Mouse (Mus musculus) thymus, adult 2 months (tissue): ENCODE results near the gene Tmem235. TPM values are rescaled to one million over a fixed set of nuclear protein-coding genes. Genes with fewer than 3 reads are reported as not detected.
"Not testable (repeated sequence)": the region's sequence is repeated elsewhere in the genome, so short reads cannot be mapped to it uniquely, and the experiment has no call there.

Experiments
- DNase-seq: peaks from one replicate; pipeline ENCODE4 v3.0.0; 2021
- H3K27ac ChIP-seq: fragments of 200-500 bp; 2 replicates; pipeline ENCODE4 v1.5.1; 2012; ENCODE audit warnings: low read length, control low read depth; ENCODE audit not compliant: control insufficient read depth, insufficient read depth
- H3K27me3 ChIP-seq: fragments of 200-500 bp; 2 replicates; pipeline ENCODE4 v1.6.1; 2012; ENCODE audit warnings: mild to moderate bottlenecking, low read length, moderate library complexity, mixed read lengths; ENCODE audit not compliant: control insufficient read depth, insufficient read depth
- H3K36me3 ChIP-seq: fragments of 200-500 bp; 2 replicates; pipeline ENCODE4 v1.6.1; 2012; ENCODE audit warnings: mild to moderate bottlenecking, low read length, moderate library complexity; ENCODE audit not compliant: control insufficient read depth, insufficient read depth
- H3K4me1 ChIP-seq: fragments of 200-500 bp; replicated peaks from 2 replicates; pipeline ENCODE4 v1.6.1; 2012; ENCODE audit warnings: low read length; ENCODE audit not compliant: control insufficient read depth, insufficient read depth
- H3K4me3 ChIP-seq: fragments of 200-500 bp; 2 replicates; pipeline ENCODE4 v1.5.1; 2012; ENCODE audit warnings: mild to moderate bottlenecking, low read length, control low read depth, moderate library complexity; ENCODE audit not compliant: control insufficient read depth, insufficient read depth
- CTCF ChIP-seq: fragments of 200-500 bp; IDR thresholded peaks from 2 replicates; pipeline ENCODE4 v1.5.1; 2012; ENCODE audit warnings: mild to moderate bottlenecking, control low read depth, low read length, moderate library complexity, borderline replicate concordance; ENCODE audit not compliant: control insufficient read depth, poor library complexity, insufficient read depth; ENCODE audit errors: extremely low read depth
- POLR2A ChIP-seq: fragments of 200-500 bp; IDR thresholded peaks from 2 replicates; pipeline ENCODE4 v1.6.1; 2012; ENCODE audit warnings: mild to moderate bottlenecking, low read length, control low read depth, moderate library complexity; ENCODE audit not compliant: control insufficient read depth, poor library complexity, insufficient read depth; ENCODE audit errors: extremely low read depth
- WGBS: fragments of 180-500 bp; shearing (Covaris S2); methylation state at CpG from one replicate; pipeline ENCODE4 v1.1.7; 2018; 5-methylcytosine and 5-hydroxymethylcytosine counted together
- polyA plus RNA-seq: library from polyadenylated mRNA; depleted of rRNA; stranded (reverse); fragments of >200 nt; gene quantifications from 2 replicates; pipeline ENCODE4 v1.2.3, GENCODE M21; 2012; rRNA removed

Tmem235 gene
- polyA plus RNA-seq, result 0.05 TPM in 1 of 2 replicates, not detected in the other

GRCm38 (mm10) chr11:117860601-117861000 is at the start of gene Tmem235:
Gene Tmem235, plus strand, starts transcription at chr11:117860752.
- peak; percentile 37 for DNase-seq
- Histone ChIP-seq H3K27me3 (no peaks in the 10 kb centered on the region; the same call in 1 of the 2 replicates), H3K4me1 (peaks cover 4% of the 10 kb centered on the region; the same call in 1 of the 2 replicates), H3K4me3 (no peak within 1 kb of the TSS), H3K27ac (no peak within 1 kb of the TSS), H3K36me3 (peaks cover 17% of the 10 kb centered on the region; the same call in 1 of the 2 replicates)
- TF ChIP-seq CTCF, result no peak
- TF ChIP-seq POLR2A, result no peak
- WGBS, result 7% methylated on average over 23 of the region's 23 CpGs

- 89% methylated on average over 5 of the region's 5 CpGs for WGBS
- Histone ChIP-seq H3K4me3 (no peak overlapping the region), H3K4me1 (peaks cover 12% of the 10 kb centered on the region), H3K36me3 (peaks cover 17% of the 10 kb centered on the region), H3K27me3 (no peaks in the 10 kb centered on the region), H3K27ac (no peak overlapping the region)
- no peak for TF ChIP-seq POLR2A
- no peak for TF ChIP-seq CTCF
- DNase-seq, result no peak
Measured at GRCm38 (mm10) chr11:117813867-117814266, 46.7 kb upstream of the Tmem235 start.

- no peak overlapping the region for H3K4me3 ChIP-seq
- H3K27me3 ChIP-seq, result no peaks in the 10 kb centered on the region
- peaks cover 7% of the 10 kb centered on the region; the same call in 1 of the 2 replicates for H3K4me1 ChIP-seq
- no peak for DNase-seq
- no peak overlapping the region for H3K27ac ChIP-seq
- H3K36me3 ChIP-seq, result peaks cover 17% of the 10 kb centered on the region
- TF ChIP-seq POLR2A (no peak), CTCF (no peak)
- 95% methylated on average over 6 of the region's 6 CpGs for WGBS
Measured at GRCm38 (mm10) chr11:117814704-117815366, 45.7 kb upstream of the Tmem235 start.

GRCm38 (mm10) chr11:117815850-117816249 is 44.7 kb upstream of the Tmem235 start:
- H3K27me3 ChIP-seq, H3K4me1 ChIP-seq, H3K27ac ChIP-seq, DNase-seq, H3K4me3 ChIP-seq: not testable (repeated sequence)
- H3K36me3 ChIP-seq, result peaks cover 17% of the 10 kb centered on the region
- 97% methylated on average over 9 of the region's 9 CpGs for WGBS

GRCm38 (mm10) chr11:117816389-117816996 is 44.1 kb upstream of the Tmem235 start:
- H3K36me3 ChIP-seq, result peaks cover 23% of the 10 kb centered on the region
- DNase-seq, result no peak
- TF ChIP-seq POLR2A, result no peak
- no peak for TF ChIP-seq CTCF
- WGBS, result 97% methylated on average over 13 of the region's 13 CpGs
- no peak overlapping the region for H3K27ac ChIP-seq
- no peaks in the 10 kb centered on the region for H3K27me3 ChIP-seq
- H3K4me3 ChIP-seq, result no peak overlapping the region
- H3K4me1 ChIP-seq, result no peaks in the 10 kb centered on the region

GRCm38 (mm10) chr11:117819095-117819494 is 41.5 kb upstream of the Tmem235 start:
- WGBS, result 94% methylated on average over 8 of the region's 8 CpGs
- no peak for DNase-seq
- TF ChIP-seq POLR2A (no peak), CTCF (no peak)

More at GRCm38 (mm10) chr11:117819095-117819494, 41.5 kb upstream of the Tmem235 start:
- no peak overlapping the region for H3K4me3 ChIP-seq
- H3K27me3 ChIP-seq, result no peaks in the 10 kb centered on the region
- H3K4me1 ChIP-seq, result peaks cover 3% of the 10 kb centered on the region
- no peak overlapping the region for H3K27ac ChIP-seq
- H3K36me3 ChIP-seq, result peaks cover 23% of the 10 kb centered on the region
